In the genomic region with DNA sequence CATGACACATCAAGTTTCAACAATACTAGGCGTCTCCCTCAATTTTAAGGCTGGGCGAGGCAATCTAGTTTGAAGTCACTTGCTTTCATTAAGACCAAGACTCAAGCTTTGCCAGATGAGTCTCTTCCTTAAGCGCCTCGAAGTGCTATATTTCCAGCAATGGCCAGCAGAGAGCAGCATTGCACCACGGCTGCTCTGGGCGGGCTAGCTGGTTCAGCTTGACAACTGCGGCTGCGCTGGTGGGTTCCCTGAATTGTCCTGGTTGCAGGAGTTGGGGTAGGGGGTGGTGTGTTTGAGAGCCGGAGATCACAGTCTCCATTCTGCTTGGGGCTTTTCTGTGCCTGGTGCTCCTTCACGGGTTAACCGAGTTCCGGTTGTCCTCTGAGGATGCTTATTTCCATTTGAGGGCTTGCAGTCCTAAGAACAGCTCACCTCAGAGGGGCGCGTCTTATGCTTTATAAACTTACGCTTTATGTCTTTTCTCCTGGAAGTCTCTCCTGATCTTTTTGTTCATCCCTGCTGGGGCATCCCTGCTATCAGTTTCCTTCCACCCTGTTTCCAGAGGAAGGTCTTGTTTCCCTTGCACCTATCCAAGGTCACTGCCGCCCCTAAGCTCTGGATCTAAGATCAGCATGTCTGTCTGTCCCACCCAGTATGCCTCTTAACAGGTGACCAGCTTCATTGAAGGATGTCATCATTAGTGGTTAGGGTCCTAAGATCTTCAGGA, we compare ENCODE assay signal across 7 mouse cellular contexts. TPM values are rescaled to one million over a fixed set of nuclear protein-coding genes. Genes with fewer than 3 reads are reported as not detected.
A peak's percentile ranks its signal among the peaks of the same experiment; 100 is the strongest.
DNase-seq lines count a peak whose midpoint lies in the region; ATAC-seq and TF ChIP-seq lines count a peak whose summit lies in the region.

No protein-coding gene starts in this region.

- H3K4me1 ChIP-seq in ES-Bruce4 (ENCODE audit: control insufficient read depth, insufficient read depth, low read length), result no peaks in the 10 kb centered on the region
- peaks cover 3% of the 10 kb centered on the region; the same call in 1 of the 2 replicates for H3K4me1 ChIP-seq in embryonic facial prominence, embryonic 10.5 days
- no peaks in the 10 kb centered on the region for H3K4me1 ChIP-seq in heart, embryonic 14.5 days (ENCODE audit: control insufficient read depth in 2 of 2, insufficient read depth in 2 of 2, low read length in 2 of 2)

- no peaks in the 10 kb centered on the region for H3K36me3 ChIP-seq in ES-Bruce4 (ENCODE audit: control insufficient read depth, insufficient read depth, low read length, poor library complexity, severe bottlenecking)
- H3K36me3 ChIP-seq in embryonic facial prominence, embryonic 10.5 days (replicated peaks), result no peaks in the 10 kb centered on the region
- H3K36me3 ChIP-seq in heart, embryonic 14.5 days (ENCODE audit: control insufficient read depth, insufficient read depth, low read length), result no peaks in the 10 kb centered on the region

- peak; percentile 89 for TF ChIP-seq CTCF in ES-Bruce4 (IDR thresholded peaks at IDR 0.05; ENCODE audit: low read depth, low read length)

- WGBS in embryonic facial prominence, embryonic 10.5 days, result 19% methylated on average over 16 of the region's 16 CpGs
- WGBS in heart, embryonic 14.5 days, result 20% methylated on average over 16 of the region's 16 CpGs

- H3K4me2 ChIP-seq in heart, embryonic 14.5 days (ENCODE audit: low read length), result peak overlapping the region; percentile 4; the same call in 1 of the 2 replicates

- peaks cover 3% of the 10 kb centered on the region; the same call in 1 of the 2 replicates for H3K9me3 ChIP-seq in ES-Bruce4 (replicated peaks; ENCODE audit: control insufficient read depth, insufficient read depth, low read length, poor library complexity, severe bottlenecking)
- no peaks in the 10 kb centered on the region for H3K9me3 ChIP-seq in embryonic facial prominence, embryonic 10.5 days
- H3K9me3 ChIP-seq in heart, embryonic 14.5 days (ENCODE audit: control insufficient read depth, low read length), result no peaks in the 10 kb centered on the region

- ATAC-seq in heart, embryonic 14.5 days (ENCODE audit: insufficient number of reproducible peaks, insufficient read depth, low FRiP score, low read depth), result no peak

- no peak overlapping the region for H3K4me3 ChIP-seq in ES-Bruce4 (ENCODE audit: low read depth, low read length)
- no peak overlapping the region for H3K4me3 ChIP-seq in embryonic facial prominence, embryonic 10.5 days
- H3K4me3 ChIP-seq in heart, embryonic 14.5 days (ENCODE audit: control insufficient read depth in 1 of 2, insufficient read depth in 1 of 2, low read depth in 1 of 2, low read length in 2 of 2), result no peak overlapping the region

- no peak overlapping the region for H3K9ac ChIP-seq in ES-Bruce4 (ENCODE audit: low read depth, poor library complexity, severe bottlenecking)
- no peak overlapping the region for H3K9ac ChIP-seq in heart, embryonic 14.5 days (ENCODE audit: low read length)

- no peak overlapping the region for H3K27ac ChIP-seq in ES-Bruce4 (ENCODE audit: insufficient read depth, low read length)
- no peak overlapping the region for H3K27ac ChIP-seq in embryonic facial prominence, embryonic 10.5 days (replicated peaks)
- no peak overlapping the region for H3K27ac ChIP-seq in heart, embryonic 14.5 days (replicated peaks in 1 of 2; ENCODE audit: control insufficient read depth in 1 of 2, insufficient read depth in 1 of 2, low read depth in 2 of 2, low read length in 2 of 2)

- no peak for TF ChIP-seq EP300 in ES-Bruce4 (IDR thresholded peaks at IDR 0.05; ENCODE audit: insufficient read depth, low read depth, low read length)

- H3K27me3 ChIP-seq in ES-Bruce4 (ENCODE audit: control insufficient read depth, insufficient read depth, low read length, poor library complexity, severe bottlenecking), result no peaks in the 10 kb centered on the region
- peaks cover 24% of the 10 kb centered on the region for H3K27me3 ChIP-seq in embryonic facial prominence, embryonic 10.5 days (replicated peaks; ENCODE audit: low read depth, poor library complexity, severe bottlenecking)
- peaks cover 44% of the 10 kb centered on the region for H3K27me3 ChIP-seq in heart, embryonic 14.5 days (ENCODE audit: control insufficient read depth, insufficient read depth, low read length)

- DNase-seq in adrenal gland, postnatal 10 days, result peak; percentile 87
- peak; percentile 86 for DNase-seq in embryonic facial prominence, embryonic 10.5 days (ENCODE audit: low spot score)
- peak; percentile 81 for DNase-seq in layer of hippocampus, adult 11-12 months (ENCODE audit: low spot score)
- peak; percentile 50 for DNase-seq in lung, postnatal 25 days (ENCODE audit: low spot score)
- DNase-seq in right cerebral cortex, postnatal 14 days, result peak; percentile 86

- TF ChIP-seq POLR2A in ES-Bruce4 (IDR thresholded peaks at IDR 0.05; ENCODE audit: insufficient read depth, low read length), result no peak

RNA-seq across cellular contexts. Expression of a gene that starts 9.0 kb away (rescaled TPM):
- 0.24 and 1.3 TPM in 2 replicates for polyA plus RNA-seq in ES-Bruce4 (2011; ENCODE audit: insufficient read depth, insufficient read length, low read depth, missing spikeins)
- total RNA-seq in adrenal gland, postnatal 10 days (2021), result under 1 TPM; 0.57 to 0.61 TPM
- 0.20 and 0.31 TPM in 2 replicates for polyA plus RNA-seq in embryonic facial prominence, embryonic 10.5 days (2016; fragmentation: Nextera tagmentation; extraction: Ambion mirVana)
- polyA plus RNA-seq in heart, embryonic 14.5 days (2014; fragmentation: Nextera tagmentation; extraction: Ambion mirVana), result 0.46 and 0.81 TPM in 2 replicates
